Mouse (Mus musculus) limb, embryonic 13.5 days (tissue): ENCODE results near the gene Tgfbi. TPM values are rescaled to one million over a fixed set of nuclear protein-coding genes. Genes with fewer than 3 reads are reported as not detected.

ENCODE experiments used
- ATAC-seq: fragments of 200-750 bp; cut with Nextera tagmentation; 2 replicates; pipeline ENCODE4 v1.8.0; 2017; ENCODE audit warnings: low read depth, moderate number of reproducible peaks, moderate TSS enrichment; ENCODE audit not compliant: low FRiP score
- H3K27ac ChIP-seq: fragments of 300-500 bp; sonication (generic); 2 replicates; pipeline ENCODE4 v1.5.1; 2015; ENCODE audit warnings: inconsistent platforms, mild to moderate bottlenecking, moderate library complexity
- H3K27me3 ChIP-seq: fragments of 300-500 bp; sonication (generic); 2 replicates; pipeline ENCODE4 v1.6.1; 2015; ENCODE audit warnings: mild to moderate bottlenecking, inconsistent platforms
- H3K36me3 ChIP-seq: fragments of 300-500 bp; sonication (generic); 2 replicates; pipeline ENCODE4 v1.6.1; 2015; ENCODE audit warnings: inconsistent platforms, mild to moderate bottlenecking, moderate library complexity
- H3K4me1 ChIP-seq: fragments of 300-500 bp; sonication (generic); 2 replicates; pipeline ENCODE4 v1.6.1; 2015; ENCODE audit warnings: inconsistent platforms
- H3K4me2 ChIP-seq: fragments of 300-500 bp; sonication (generic); replicated peaks from 2 replicates; pipeline ENCODE4 v1.6.1; 2015; ENCODE audit warnings: inconsistent platforms, mild to moderate bottlenecking, moderate library complexity
- H3K4me3 ChIP-seq: fragments of 300-500 bp; sonication (generic); 2 replicates; pipeline ENCODE4 v1.5.1; 2015; ENCODE audit warnings: moderate library complexity, mild to moderate bottlenecking, inconsistent platforms
- H3K9ac ChIP-seq: fragments of 300-500 bp; sonication (generic); 2 replicates; pipeline ENCODE4 v1.6.1; 2015; ENCODE audit warnings: mild to moderate bottlenecking, inconsistent platforms
- H3K9me3 ChIP-seq: fragments of 300-500 bp; sonication (generic); 2 replicates; pipeline ENCODE4 v1.6.1; 2016; ENCODE audit warnings: inconsistent platforms
- WGBS: fragments of 180-500 bp; shearing (Covaris S2); methylation state at CpG from one replicate; pipeline ENCODE4 v1.1.7; 2015; 5-methylcytosine and 5-hydroxymethylcytosine counted together
- polyA plus RNA-seq: library from polyadenylated mRNA; unstranded; fragments of >200 nt; fragmentation: Nextera tagmentation; extraction: Ambion mirVana; gene quantifications from 2 replicates; pipeline ENCODE4 v1.2.1, GENCODE M21; 2015

The Tgfbi gene
- polyA plus RNA-seq, 1 experiment from 2014 or later = 183 TPM

GRCm38 (mm10) chr13:56678188-56678787 lies 69.0 kb downstream of the Tgfbi start:
- H3K4me1 ChIP-seq = peaks cover 18% of the 10 kb centered on the region
- no peaks in the 10 kb centered on the region for H3K36me3 ChIP-seq
- no peak for ATAC-seq
- no peak overlapping the region for H3K4me3 ChIP-seq
- H3K9ac ChIP-seq = no peak overlapping the region
- no peaks in the 10 kb centered on the region for H3K9me3 ChIP-seq
- H3K27ac ChIP-seq = no peak overlapping the region
- no peaks in the 10 kb centered on the region for H3K27me3 ChIP-seq
- H3K4me2 ChIP-seq = no peak overlapping the region
- 38% methylated on average over 10 of the region's 10 CpGs for WGBS

DNA sequence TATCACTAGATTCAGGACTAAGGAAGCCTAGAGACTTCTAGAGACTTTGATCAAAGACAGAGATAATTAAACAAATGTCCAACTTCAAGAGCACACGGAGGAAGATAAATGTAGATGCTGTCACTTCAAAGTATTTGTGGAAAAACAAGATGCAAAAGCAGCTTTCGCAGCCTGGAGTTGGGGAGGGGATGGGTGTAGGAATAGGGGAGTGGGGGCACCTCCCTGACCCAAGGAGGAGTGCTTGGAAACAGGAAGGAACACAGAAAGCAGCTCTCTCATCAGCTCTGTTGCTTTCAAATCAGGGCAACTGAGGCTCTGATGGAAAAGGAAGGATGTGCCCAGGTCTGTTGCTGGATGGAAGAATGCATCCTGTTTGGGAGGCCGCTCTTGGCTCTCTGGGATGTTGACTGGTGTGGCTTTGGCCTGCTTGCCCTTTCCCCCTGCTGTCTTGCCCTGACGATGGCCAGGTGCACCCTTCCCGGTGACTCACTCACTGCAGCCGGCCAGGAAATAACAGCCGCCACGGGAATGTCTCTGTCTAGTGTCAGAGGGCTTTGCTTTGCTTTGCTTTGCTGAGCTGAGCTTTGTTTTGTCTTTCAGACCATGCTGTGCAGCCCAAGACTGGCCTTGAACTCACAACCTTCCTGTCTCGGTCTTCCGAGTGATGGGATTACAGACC lies 69.6 kb downstream of the Tgfbi start:
- no peak overlapping the region for H3K27ac ChIP-seq
- H3K27me3 ChIP-seq = no peaks in the 10 kb centered on the region
- H3K4me1 ChIP-seq = peaks cover 11% of the 10 kb centered on the region
- no peak overlapping the region for H3K4me2 ChIP-seq
- H3K9me3 ChIP-seq = no peaks in the 10 kb centered on the region
- H3K4me3 ChIP-seq = no peak overlapping the region
- H3K36me3 ChIP-seq = no peaks in the 10 kb centered on the region
- WGBS = 40% methylated on average over 10 of the region's 10 CpGs
- no peak for ATAC-seq
- no peak overlapping the region for H3K9ac ChIP-seq

GRCm38 (mm10) chr13:56681924-56682323 lies 72.6 kb downstream of the Tgfbi start:
- H3K9me3 ChIP-seq = no peaks in the 10 kb centered on the region
- no peak overlapping the region for H3K9ac ChIP-seq
- ATAC-seq = no peak
- WGBS = 69% methylated on average over 4 of the region's 4 CpGs
- peak overlapping the region; percentile 39; the same call in 1 of the 2 replicates for H3K27ac ChIP-seq
- H3K27me3 ChIP-seq = no peaks in the 10 kb centered on the region
- no peak overlapping the region for H3K4me3 ChIP-seq
- H3K4me1 ChIP-seq = peaks cover 11% of the 10 kb centered on the region
- no peaks in the 10 kb centered on the region for H3K36me3 ChIP-seq
- 0 out of 2 replicates have a peak overlapping the region, but pooled peaks have one; percentile 19 for H3K4me2 ChIP-seq

GRCm38 (mm10) chr13:56682326-56682725 lies 73.0 kb downstream of the Tgfbi start:
- Histone ChIP-seq H3K27me3 (no peaks in the 10 kb centered on the region), H3K27ac (peak overlapping the region; percentile 39; the same call in 1 of the 2 replicates), H3K4me2 (0 out of 2 replicates have a peak overlapping the region, but pooled peaks have one; percentile 19), H3K4me1 (peaks cover 11% of the 10 kb centered on the region), H3K9ac (no peak overlapping the region), H3K36me3 (no peaks in the 10 kb centered on the region), H3K9me3 (no peaks in the 10 kb centered on the region), H3K4me3 (no peak overlapping the region)
- 79% methylated on average over 17 of the region's 17 CpGs for WGBS
- ATAC-seq = no peak

DNA sequence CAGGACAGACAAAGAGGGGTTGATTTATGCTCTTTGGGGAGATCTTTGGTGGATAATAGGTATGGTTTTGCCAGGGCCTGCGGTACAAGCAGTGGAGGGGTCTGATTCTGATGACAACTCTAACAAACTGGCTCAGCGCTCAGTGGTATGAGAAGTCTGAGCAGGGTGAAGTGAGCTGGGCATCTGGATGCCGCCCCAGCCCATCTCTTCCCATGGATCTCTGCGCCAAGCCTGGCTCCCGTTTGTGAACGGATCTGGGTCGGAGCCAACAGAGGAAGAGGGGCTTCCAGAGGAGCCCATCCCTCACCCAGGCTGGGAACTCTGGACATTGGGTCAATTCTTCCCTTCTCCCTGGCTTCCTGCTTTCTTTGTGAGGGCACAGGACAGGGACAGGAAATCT lies 74.0 kb downstream of the Tgfbi start:
- Histone ChIP-seq H3K36me3 (no peaks in the 10 kb centered on the region), H3K27ac (no peak overlapping the region), H3K4me2 (no peak overlapping the region), H3K9ac (no peak overlapping the region), H3K4me3 (no peak overlapping the region), H3K27me3 (no peaks in the 10 kb centered on the region), H3K9me3 (no peaks in the 10 kb centered on the region), H3K4me1 (peaks cover 11% of the 10 kb centered on the region)
- WGBS = 85% methylated on average over 7 of the region's 7 CpGs
- no peak for ATAC-seq

Other genes with a start within 250 kb of the Tgfbi start
- 0.10 and 0.13 TPM in 2 replicates for gene Gm3045, start 182.9 kb upstream of the Tgfbi start, polyA plus RNA-seq
- 0.28 and 0.33 TPM in 2 replicates for gene Slc25a48, start 171.2 kb upstream of the Tgfbi start, polyA plus RNA-seq
- not detected in 2 replicates for gene Il9, start 127.3 kb upstream of the Tgfbi start, polyA plus RNA-seq
- gene Fbxl21, start 87.1 kb upstream of the Tgfbi start, polyA plus RNA-seq = 3.0 and 3.6 TPM in 2 replicates
- gene Lect2, start 61.0 kb upstream of the Tgfbi start, polyA plus RNA-seq = not detected in 2 replicates
- 37.3 and 41.2 TPM in 2 replicates for gene Smad5, start 93.5 kb downstream of the Tgfbi start, polyA plus RNA-seq
- 0.10 and 0.26 TPM in 2 replicates for gene Gm45623, start 144.3 kb downstream of the Tgfbi start, polyA plus RNA-seq